Mouse (Mus musculus) thymus, adult 2 months (tissue): ENCODE measurements around the gene Ephb1.

Experiments used
- CTCF ChIP-seq: fragments of 200-500 bp; IDR thresholded peaks from 2 replicates; pipeline ENCODE4 v1.5.1; 2012; ENCODE audit warnings: mild to moderate bottlenecking, control low read depth, low read length, moderate library complexity, borderline replicate concordance; ENCODE audit not compliant: control insufficient read depth, poor library complexity, insufficient read depth; ENCODE audit errors: extremely low read depth
- POLR2A ChIP-seq: fragments of 200-500 bp; IDR thresholded peaks from 2 replicates; pipeline ENCODE4 v1.6.1; 2012; ENCODE audit warnings: mild to moderate bottlenecking, low read length, control low read depth, moderate library complexity; ENCODE audit not compliant: control insufficient read depth, poor library complexity, insufficient read depth; ENCODE audit errors: extremely low read depth

DNA sequence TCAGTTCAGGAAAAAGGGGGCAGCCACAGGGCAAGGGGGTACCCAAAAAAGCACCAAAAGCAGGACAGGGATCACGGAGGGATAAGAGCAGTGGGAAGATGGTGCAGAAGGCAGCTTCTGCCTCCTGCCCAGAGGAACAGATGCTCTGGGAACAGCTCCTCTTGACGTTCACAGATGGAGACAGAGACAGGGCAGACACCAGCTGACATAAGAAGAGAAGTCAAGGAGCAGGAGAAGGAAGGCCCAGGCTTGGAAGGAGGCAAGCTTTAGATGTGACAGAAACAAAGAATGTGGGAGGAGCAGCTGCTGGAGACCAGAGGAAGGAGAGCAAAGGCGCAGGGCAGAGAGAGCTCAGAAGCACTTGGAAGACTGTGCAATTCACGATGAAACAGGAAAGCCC is 398.3 kb downstream of the Ephb1 start:
- TF ChIP-seq CTCF (no peak), POLR2A (no peak)
